Mouse (Mus musculus) layer of hippocampus, postnatal 36 days (tissue): ENCODE data around the gene Igf1r. TPM values are rescaled to one million over a fixed set of nuclear protein-coding genes. Genes with fewer than 3 reads are reported as not detected.

Source experiments
- DNase-seq, 2 experiments: peaks; one replicate each; pipeline ENCODE4 v3.0.0; 2022
- total RNA-seq, 2 experiments: library from RNA; stranded (reverse); gene quantifications; 2 replicates each; pipeline ENCODE4 v1.2.3; 2021

Gene Igf1r
- total RNA-seq: 10 to 100 TPM; 37.4 to 41.9 TPM

DNA sequence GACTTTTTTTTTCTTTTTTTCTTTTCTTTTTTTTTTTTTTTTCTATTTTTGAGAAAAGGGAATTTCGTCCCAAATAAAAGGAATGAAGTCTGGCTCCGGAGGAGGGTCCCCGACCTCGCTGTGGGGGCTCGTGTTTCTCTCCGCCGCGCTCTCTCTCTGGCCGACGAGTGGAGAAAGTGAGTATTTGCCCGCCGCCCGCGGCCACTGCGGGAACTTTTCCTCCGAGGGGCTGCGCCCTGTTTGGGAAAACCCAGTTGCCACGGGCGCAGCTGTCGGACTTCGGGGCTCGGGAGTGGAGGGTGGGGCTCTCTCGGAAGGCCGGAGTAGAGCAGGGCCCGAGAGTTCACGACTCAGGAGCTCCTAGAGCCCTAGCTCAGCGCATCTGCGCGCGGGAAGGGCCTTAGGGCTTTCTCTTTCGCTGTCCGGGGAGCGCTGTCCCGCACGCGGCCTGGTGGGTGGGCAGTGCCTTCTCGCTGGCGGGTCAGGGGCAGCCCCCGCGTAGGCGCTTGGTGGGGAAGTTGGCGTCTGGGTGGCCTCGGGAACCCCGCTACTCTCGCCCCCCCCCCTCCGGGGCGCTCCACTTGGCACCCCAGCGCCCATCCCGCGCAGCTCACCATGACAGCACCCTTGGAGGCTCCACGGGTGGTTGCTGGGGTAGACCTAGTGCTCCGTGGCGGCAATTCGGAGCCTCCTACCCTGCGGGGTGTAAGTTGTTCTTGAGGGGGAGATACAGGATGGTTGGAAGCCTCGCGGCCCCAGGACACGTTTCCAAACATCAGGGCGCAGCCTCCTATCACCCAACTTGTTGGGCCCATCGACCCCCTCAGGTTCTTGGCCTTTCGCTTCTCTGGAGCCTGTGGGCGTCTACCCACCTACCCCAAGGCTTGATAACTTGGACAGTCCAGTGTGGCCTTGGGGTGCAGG, at the start of gene Igf1r:
Igf1r (plus strand) TSS at position 51 of the 924 bp plus-strand sequence.
- no peak for DNase-seq

DNA sequence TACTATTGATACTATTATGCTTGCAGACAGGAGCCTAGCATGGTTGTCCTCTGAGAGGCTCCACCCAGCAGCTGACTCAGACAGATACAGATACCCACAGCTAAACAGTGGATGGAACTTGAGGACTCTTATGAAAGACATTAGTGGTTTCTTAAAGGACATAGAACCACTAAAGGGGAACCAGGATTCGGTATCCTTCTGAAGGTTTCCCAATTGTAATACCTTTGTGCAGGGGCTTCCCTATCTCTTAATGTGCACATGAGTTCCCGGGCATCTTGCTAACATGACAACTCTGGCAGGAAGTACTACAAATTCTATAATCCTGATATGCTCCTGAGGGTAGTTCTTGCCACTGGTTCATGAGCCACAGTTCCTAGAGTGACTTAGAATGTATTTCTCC, 46.3 kb upstream of the Igf1r start:
- DNase-seq: no peak

DNA sequence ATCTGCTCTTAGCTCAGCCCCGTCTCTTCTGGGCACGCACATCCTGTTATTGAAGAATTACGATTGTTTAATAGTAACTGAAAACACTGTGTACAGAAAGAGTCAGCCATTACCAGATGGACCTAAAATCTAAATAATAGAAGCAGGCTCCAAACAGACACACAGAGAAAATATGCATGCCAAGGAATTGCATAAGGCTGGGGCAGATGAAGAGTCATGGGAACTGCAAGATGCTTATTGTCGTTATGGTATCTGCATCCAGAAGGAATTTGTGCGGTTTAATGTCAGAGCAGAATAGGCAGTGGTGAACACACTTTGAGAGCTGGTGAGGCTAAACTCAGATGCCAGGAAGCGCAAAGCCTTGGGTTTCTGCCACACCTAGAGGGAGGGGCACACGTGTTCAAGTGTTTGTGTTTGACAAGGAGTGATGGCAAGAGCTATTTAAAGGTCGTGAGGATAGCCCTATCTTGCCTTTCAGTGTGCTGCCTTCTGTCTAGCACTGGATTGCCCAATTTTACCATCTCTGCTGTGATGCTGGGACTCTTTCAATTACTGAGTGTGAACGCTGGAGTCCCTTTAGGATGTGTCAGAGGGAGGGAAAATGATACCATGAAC, 44.7 kb upstream of the Igf1r start:
- peak; percentile 11 to 16 for DNase-seq

DNA sequence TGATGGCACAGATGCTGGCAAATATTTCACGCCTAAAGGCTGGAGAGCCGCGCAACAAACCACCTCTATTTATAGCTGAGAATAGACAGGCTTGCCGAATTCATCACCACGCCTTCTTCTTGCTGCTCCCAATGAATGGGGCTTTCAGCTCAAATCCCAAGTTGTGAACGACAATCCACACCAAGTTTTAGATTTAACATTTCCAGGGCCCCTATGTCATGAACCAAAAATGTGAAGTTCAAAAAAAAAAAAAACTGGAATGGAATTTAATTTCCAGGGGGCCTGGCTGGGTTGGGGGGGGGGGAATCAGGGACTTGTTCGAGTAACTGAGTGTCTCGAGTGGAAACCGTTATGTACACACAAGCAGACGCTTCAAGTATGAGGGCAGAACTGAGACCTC, 42.1 kb upstream of the Igf1r start:
- DNase-seq: peak in 1 of 2 experiments; percentile 4

DNA sequence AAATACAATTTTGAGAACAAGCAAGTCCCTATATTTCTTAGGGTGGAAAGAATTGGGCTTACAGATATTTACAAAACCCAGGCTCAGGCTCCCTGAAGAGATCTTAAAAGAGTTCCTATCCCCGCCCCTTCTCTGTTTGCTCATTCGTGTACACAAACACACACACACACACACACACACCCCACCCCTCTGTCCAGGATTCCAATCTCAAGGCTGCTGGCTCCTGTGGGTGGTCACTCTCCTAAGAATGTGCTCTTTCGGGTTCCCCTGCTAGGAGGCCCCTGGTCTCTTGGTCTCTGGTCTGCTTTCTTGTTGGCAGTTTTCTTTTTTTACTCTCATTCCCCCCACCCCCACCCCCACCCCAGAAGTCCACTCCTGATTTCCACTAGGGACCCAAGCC, 41.7 kb upstream of the Igf1r start:
- DNase-seq: no peak

DNA sequence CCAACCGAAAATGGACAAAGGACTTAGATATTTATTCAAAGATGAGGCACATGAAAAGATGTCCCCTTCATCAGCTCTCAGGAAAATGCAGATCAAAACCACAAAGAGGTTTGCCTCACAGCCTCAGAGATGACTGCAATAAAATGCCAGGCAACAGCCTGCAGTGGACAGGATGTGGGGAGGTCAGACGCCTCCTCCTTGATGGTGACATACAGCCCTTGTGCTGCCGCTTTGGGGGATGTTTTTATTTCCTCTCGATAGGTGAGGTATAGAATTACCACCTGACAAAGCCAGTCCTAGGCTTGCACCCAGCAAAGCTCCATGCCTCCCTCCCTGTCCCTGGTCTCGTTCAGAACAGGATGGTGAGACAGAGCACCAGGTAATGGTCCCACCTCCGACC, 40.8 kb upstream of the Igf1r start:
- DNase-seq: no peak

DNA sequence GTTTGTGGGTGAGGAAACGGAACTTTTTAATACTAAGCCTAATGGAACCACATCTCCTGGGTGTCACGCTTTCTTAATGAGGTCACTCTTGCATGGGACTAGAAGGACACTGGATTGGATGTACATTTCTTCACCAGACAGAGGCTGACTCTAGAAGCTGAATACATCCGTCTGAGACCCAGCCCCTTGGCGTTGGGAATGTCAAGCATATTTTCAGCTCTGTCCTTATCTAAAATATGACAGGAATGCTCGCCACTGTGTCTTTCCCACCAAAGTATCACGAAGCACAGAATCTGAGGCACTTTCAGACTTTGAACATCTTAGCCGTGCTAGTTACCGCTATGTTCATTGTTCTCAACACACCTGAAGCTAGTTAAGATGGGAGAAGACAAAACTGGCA, 35.7 kb upstream of the Igf1r start:
- DNase-seq: no peak

DNA sequence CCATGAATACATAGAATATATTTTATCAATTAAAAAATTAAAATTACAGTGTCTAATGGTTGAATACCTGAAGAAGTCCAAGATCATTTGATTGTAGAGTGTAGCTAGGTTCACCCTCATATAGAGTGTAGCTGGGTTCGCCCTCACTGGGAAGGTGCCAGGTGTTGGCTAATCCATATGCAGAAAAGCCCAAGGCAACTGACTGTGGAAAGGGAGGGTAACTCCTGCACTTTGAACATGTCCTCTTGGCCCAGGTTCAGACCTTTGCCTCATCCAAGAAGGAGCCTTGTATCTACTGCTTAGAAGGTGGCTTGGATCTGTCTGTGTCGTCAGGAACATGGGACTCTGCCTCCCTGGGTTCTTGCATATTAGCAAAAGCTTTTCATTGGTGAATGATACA, 34.9 kb upstream of the Igf1r start:
- DNase-seq: no peak

DNA sequence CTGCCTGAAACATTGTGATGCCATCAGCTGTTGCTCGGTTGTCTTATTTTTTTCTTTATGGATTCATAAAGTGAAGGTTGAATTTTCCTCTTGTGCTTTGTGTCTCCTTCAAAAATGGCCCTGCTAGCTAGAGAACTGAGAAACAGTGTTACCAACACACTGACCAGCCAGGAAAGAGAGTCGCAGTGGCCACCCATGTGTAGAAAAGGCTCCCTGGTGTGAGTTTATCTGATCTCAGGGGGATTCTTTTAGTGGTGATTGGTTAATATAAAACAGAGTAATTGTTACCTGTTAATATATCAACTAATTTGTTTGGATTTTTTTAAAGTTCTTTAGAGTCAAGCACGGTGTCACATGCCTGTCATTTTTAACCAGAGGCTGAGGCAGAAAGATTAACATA, 33.2 kb upstream of the Igf1r start:
- DNase-seq: no peak

DNA sequence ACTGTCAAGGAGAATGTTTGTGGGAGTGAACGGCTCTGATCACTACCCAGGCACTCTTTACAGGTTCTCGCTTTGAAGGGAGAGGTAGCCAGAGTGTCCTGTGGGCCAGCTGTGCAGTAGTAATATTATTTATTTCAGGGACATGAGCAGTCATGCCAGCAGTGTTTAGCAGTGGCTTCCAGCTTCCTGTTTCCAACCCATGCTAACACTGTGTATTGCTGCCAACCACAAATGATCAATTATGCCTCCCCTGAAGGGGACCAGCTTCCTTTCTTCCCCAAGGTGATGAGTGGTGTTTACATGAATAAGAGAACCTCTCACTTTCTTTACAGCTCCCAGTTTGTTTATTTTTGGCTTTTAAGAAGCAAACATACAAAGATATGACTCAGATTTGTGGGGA, 28.4 kb upstream of the Igf1r start:
- DNase-seq: no peak

DNA sequence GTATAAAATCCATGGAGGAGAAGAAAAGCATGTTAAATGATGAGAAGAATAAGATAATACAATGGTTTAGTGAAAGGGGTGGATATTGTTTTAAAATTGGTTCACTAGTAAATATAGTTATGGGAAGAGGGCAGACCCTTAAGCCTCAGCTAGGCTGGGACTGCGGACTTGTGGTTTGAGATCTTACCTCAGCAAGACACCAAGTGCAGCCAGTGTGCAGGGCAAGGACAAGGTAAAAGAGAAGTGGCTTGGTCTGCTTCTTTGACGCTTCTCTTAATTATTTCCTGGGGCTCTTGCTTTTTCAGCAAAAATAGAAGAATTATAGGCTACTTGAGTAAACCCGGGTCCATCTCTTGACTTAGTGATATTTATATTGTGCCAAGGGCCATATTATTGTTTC, 22.5 kb upstream of the Igf1r start:
- DNase-seq: no peak

DNA sequence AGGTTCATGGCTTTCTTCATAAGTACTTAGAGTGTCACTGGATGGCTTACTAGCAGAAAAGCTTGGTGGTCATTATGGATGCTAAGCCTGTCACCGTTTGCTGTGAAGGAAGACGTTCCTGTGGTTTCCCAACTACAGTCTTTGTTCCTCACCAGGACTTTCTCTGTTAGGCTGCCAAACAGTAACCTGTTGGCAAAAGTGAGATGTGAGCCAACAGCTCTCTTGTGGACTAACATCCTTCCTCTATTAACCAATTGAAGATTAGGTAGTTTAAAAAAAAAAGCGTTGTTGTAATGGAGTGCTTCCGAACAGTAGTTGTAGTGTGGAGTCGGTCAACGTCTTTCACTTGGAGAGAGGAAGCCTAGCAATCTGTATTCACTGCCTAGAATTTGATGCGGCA, 15.8 kb upstream of the Igf1r start:
- no peak for DNase-seq

DNA sequence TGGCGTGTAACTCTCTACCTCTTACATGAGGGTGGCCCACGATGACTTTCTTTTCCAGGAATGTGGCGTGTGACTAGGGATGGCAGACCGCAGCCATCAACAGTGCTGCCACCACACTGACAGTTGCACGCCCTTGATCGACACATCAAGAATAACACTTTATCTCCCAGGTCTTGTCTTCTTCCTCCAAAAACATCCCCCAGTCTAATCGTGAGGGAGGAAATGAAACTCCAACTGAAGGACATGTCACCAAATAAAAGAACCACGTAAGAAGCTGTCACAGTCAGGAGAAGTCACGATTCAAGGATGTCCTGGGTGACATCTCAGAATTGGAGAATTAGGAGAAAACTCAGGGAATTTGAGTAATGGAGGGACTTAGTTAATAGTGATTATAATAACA, 8.8 kb upstream of the Igf1r start:
- no peak for DNase-seq

DNA sequence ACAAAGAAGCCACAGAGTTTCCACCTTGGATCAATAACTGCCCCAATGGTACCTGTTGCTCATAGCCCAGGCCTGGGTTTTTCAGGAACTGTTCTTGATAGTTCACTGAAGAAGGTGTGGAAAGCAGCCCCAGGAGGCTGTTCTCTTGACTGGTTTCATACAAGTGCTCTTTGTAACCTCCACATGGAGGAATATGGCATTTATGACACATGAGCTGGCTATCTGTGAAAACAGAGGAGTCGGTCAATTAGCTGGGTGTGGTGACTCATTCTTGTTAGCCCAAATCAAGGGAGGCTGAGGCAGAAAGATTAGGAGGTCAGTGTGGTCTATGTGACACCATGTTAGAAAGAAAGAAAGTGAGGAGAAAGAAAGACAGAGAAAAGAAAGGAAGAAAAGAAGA, 5.7 kb upstream of the Igf1r start:
- DNase-seq: no peak

DNA sequence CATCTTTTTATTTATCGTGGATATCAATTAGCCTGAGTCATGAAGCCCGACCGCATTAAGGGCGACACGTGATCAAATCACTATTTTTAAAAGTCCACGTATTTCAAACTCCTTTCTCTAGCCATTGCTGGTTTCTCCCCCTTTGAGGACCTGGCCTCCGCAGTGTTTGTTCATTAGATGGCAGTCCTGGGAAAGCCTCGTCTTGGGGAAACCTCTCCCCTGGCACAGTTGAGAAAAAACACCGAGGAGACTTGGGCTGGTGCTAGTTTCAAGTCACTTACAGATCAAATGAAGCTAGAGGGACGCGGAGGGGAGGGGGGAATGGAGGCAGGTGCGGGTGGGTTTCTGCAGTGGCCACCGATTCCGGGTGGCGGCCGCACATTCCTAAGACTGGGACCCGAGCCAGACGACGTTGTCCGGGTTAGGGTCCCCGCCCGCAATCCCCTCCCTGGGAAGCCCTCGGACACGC, 2.2 kb upstream of the Igf1r start:
- no peak for DNase-seq

DNA sequence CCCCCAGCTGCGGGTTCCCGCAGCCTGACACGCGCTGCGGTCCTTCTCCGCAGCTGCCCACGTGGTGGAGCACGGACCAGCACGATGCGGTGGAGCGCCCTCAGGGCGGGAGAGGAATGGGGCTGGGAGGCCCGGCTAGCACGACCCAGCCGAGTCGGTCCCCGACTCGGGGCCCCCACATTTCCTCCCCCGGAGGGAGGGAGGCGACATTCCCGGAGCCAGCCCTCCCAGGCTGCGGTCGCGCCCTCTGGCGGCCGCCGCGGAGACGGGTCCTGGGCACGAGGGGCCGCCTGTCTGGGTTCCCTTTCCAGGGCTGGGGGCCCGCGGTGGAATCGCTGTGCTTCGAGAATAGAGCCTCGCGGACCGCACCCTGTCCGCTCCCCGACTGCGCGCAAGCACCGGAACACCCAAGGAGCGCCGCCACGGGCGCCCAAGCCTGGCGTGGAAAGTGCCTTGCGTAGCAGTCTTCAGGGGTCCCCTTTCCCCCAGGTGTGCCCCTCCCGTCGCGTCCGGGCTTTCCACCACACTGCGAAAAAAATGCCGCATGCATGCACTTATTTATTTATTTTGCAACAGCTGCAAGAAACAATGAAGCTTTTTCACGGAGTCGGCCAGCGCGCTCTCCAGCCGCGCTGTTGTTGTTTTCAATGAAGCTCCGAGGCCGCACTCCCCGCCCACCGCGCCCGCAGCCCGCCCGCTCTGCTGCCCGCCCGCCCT, 1.7 kb upstream of the Igf1r start:
- DNase-seq: peak; percentile 85 to 87

DNA sequence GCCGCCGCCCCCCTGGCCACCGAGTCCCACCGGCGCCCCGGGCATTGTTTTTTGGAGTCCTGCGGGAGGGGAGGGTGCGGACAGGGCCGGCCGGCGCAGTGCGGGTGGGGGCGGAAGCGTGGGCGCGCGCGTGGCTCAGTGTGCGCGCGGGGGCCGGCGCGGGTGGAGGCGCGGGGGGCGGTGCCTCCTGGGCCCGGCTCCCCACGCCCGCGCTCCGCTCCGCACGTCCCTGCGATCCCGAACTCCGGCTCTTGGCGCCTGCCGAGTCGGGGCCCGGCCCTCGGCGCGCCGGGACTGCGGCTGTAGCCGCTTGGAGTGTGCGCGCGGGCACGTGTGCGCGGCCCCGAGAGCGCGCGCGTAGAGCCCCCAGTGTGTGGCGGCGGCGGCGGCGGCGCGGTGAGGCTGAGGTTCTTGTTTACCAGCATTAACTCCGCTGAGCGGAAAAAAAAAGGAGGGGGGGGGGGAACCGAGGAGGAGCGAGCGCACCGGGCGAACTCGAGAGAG, 1.0 kb upstream of the Igf1r start:
- DNase-seq: peak; percentile 94 to 95

DNA sequence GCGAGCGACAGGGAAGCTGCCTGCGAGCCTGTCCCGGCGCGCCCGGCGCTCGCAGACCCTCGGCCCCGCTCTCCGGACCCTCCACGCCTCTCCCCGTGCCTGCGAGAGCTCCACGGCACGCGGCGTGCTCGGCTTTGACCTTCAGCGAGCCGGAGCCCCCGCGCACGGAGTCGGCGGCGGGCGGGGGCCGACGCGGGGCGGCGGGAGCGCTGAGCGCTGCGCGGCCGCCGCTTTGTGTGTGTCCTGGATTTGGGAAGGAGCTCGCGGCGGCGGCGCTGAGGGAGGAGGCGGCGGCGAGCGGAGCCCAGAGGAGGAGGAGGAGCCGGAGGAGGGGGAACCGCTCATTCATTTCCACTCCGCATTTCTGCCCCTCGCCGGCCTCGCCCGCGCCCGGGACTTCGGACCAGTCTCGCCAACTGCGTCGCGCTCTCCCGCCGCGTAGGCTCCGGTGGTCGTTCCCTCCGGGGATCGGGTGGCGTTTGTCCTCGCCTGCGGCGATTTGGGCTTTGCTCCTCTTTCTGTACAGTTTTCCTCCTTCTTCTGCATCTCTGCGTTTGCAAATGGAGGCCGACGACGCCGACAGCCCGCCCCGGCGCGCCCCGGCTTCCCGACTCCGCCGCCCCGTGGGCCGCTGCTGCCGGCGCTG, 468 bp upstream of the Igf1r start:
- peak; percentile 84 to 85 for DNase-seq

DNA sequence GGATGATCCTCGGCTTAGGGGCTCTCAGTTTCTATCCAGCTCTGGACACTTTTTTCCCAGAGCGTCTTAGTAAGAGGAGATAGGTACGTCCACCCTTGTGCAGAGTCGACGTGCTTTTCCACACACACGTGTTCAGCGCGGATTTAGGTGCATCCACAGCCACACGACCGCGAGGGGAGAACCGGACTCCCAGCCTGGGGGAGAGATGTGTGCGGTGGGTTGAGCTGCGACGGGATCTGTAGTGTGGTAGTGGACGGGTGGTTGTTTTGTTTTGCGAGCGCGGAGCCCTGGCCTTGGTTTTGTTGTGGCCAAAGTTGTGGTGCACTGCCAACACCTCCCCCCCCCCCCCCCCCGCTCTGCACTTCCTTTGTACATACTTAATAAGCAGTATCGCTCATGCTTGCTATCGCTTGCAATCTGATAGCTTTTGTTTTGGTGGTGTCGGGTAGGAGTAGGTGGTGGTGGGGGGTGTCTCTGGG, 1.2 kb downstream of the Igf1r start:
- DNase-seq: no peak

DNA sequence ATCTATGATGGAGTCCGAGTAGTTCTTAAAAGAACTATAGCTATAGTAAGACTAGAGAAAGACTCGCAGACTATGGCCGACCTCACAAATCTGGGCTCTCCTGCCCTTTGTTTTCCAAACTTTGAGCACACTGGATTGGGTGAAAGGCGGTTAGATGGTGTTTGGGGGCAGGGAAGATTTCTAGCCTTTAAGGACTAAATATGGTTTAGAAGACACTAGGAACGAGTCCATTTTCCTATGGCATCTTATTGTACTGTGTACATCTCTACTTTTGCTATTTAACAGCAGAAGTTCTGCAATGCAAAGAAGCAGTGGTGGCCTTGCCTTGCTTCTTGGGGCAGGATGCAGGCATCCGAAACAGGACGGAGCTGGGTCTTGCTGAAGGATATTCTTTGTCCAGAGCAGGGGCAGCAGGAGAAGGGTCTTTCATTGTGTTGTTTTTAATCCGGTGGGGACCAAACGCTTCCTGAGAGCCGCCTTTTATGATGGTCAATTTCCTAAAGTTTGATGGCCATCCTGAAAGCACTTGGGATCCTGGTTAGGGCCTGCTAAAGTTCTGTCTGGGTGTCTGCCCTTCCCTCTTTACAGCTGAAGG, 2.1 kb downstream of the Igf1r start:
- no peak for DNase-seq

DNA sequence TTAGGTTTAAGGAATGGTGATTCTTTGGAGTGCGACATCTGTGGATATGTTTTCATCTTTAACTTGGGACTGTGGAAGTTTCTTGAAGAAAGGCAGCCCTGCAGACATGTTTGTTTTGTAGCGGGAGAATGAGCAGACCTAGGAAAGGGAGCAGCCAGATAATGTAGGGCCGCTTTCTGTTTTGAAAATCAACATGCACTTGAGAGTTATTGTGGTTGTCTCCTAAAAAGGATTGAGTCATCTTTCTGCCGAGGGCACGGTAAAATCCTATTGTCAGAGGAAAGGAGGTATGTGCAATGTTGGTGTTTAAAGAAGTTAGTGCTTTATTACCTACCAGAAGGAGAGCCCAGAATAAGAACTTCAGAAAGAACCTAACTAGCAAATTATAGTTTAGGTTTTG, 2.6 kb downstream of the Igf1r start:
- DNase-seq: no peak

DNA sequence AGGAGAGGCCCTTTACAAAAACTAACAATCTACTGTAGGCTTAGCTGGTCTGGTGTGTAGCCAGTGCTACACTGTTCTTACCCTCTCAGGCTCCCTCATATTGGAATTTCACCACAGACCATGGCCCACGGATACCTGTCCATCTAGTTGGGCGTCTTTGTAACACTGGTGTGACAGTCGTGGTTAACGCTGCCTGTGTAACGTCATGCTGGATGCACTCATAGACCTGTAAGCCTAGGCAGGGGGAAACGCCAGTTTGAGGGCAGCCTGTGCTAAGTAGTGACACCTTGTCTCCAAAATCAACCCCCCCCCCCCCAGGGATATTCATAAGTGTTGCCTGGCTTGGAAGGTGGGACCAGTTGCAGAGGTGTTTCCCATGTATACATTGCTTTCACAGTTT, 4.7 kb downstream of the Igf1r start:
- no peak for DNase-seq
